Mouse (Mus musculus) spleen, postnatal 4 days (tissue): ENCODE measurements around the gene Marf1.
"Not testable (repeated sequence)": the region's sequence is repeated elsewhere in the genome, so short reads cannot be mapped to it uniquely, and the experiment has no call there.

Experiments used
- DNase-seq, 2 experiments: peaks; one replicate each; pipeline ENCODE4 v3.0.0; 2022; ENCODE audit warnings: low spot score in 2 of 2

The Marf1 gene

GRCm38 (mm10) chr16:14066571-14066970, 96.6 kb downstream of the Marf1 start:
- DNase-seq = not testable (repeated sequence)

DNA sequence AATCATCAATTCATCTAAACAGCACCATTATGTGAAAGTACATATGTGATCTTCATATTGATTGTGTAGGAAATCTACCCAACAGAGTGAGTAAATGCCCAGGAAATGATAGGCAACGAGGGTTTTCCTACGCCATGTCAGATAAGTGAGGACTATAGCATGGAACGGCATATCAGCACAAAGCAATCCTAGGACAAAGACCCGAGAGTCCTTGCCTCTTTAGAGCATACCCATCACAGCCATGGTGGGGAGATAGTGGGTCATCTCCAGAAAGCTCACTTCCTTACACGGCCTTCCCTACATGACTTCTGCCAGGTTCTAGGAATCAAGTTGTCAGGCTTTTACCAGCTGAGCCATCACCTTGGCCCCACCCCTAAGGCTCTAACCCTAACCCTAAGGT, 103.3 kb downstream of the Marf1 start:
- peak in 1 of 2 experiments; percentile 25 for DNase-seq
